Mouse (Mus musculus) forebrain, embryonic 12.5 days (tissue): ENCODE measurements at regions not wholly inside any gene's neighbourhood (a gene's known extent, or its start where the extent isn't known, plus 50 kb on each side); places are given as distances from the start of the nearest gene placed in this dataset.
A peak's percentile ranks its signal among the peaks of the same experiment; 100 is the strongest.

Experiments used
- ATAC-seq: fragments of 200-750 bp; cut with Nextera tagmentation; 2 replicates; pipeline ENCODE4 v1.8.0; 2017; ENCODE audit warnings: moderate TSS enrichment; ENCODE audit not compliant: low FRiP score
- H3K27ac ChIP-seq: fragments of 300-500 bp; sonication (generic); 2 replicates; pipeline ENCODE4 v1.5.1; 2016; ENCODE audit warnings: mild to moderate bottlenecking
- H3K27me3 ChIP-seq: fragments of 300-500 bp; sonication (generic); 2 replicates; pipeline ENCODE4 v1.6.1; 2016; ENCODE audit warnings: mild to moderate bottlenecking
- H3K36me3 ChIP-seq: fragments of 300-500 bp; sonication (generic); replicated peaks from 2 replicates; pipeline ENCODE4 v1.6.1; 2016; ENCODE audit warnings: mild to moderate bottlenecking
- H3K4me1 ChIP-seq: fragments of 300-500 bp; sonication (generic); 2 replicates; pipeline ENCODE4 v1.6.1; 2016
- H3K4me2 ChIP-seq: fragments of 300-500 bp; sonication (generic); 2 replicates; pipeline ENCODE4 v1.6.1; 2016; ENCODE audit warnings: mild to moderate bottlenecking, moderate library complexity
- H3K4me3 ChIP-seq: fragments of 300-500 bp; sonication (generic); replicated peaks from 2 replicates; pipeline ENCODE4 v1.5.1; 2016; ENCODE audit warnings: mild to moderate bottlenecking
- H3K9ac ChIP-seq: fragments of 300-500 bp; sonication (generic); 2 replicates; pipeline ENCODE4 v1.6.1; 2016; ENCODE audit warnings: mild to moderate bottlenecking
- H3K9me3 ChIP-seq: fragments of 300-500 bp; sonication (generic); 2 replicates; pipeline ENCODE4 v1.6.1; 2016
- WGBS: fragments of 180-500 bp; shearing (Covaris S2); methylation state at CpG from one replicate; pipeline ENCODE4 v1.1.7; 2016; 5-methylcytosine and 5-hydroxymethylcytosine counted together

DNA sequence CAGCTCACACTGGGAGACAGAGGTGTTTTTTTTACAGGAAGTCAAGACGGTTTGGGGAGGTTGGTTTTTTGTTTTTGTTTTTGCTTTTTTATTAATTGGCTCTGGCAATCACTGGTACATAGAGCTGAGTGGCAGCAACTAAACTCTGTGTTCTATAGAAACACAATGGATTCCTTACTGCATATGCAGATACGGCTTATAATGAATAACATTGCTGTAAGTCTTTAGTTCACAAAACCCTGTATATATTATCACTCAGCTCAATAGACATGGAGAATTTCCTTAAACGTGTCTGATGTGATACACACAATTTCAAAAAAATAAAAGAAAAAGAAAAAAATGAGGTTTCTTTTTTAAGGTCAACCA, 296.0 kb downstream of the Rps29 start:
- Histone ChIP-seq H3K27ac (no peak overlapping the region), H3K36me3 (no peaks in the 10 kb centered on the region), H3K27me3 (no peaks in the 10 kb centered on the region), H3K4me1 (no peaks in the 10 kb centered on the region), H3K4me3 (no peak overlapping the region), H3K9me3 (no peaks in the 10 kb centered on the region), H3K4me2 (no peak overlapping the region), H3K9ac (no peak overlapping the region)
- 0 out of 2 replicates have a peak, but pooled peaks have one; percentile 25 for ATAC-seq
- WGBS: 56% methylated on average over 3 of the region's 3 CpGs

DNA sequence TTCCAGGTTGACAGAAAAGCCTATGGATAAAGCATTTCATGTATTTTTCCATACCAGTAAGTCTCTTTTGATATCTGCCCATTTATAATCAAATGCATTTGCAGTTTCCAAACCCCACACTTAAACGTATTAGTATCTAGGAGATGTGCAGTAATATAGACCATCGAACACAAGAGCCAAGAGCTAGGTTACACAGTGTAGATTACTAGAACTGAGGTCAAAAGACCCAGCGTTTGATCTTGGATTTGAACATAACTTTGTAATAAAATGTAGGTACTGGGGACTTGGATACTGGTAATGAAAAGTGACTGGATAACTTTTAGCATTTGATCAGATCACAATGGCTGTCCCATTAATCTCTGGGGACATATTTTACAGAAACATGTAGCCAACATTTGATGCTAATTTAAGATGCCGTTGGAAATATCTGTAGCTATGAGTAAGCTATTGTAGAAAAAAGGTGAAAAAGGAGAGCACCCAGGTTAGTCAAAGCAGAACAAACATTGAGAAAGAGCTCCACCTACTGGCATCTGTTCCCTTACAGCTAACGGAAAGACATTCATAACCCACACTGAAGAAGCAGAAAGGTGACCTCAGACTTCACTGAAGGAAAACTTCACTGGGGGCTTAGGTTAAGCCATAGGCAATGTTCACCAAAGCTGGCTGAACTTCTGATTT, 296.5 kb downstream of the Rps29 start:
- H3K9me3 ChIP-seq: no peaks in the 10 kb centered on the region
- H3K27me3 ChIP-seq: no peaks in the 10 kb centered on the region
- WGBS: 49% methylated on average over 5 of the region's 5 CpGs
- no peak overlapping the region for H3K4me3 ChIP-seq
- H3K4me1 ChIP-seq: no peaks in the 10 kb centered on the region
- no peaks in the 10 kb centered on the region for H3K36me3 ChIP-seq
- peak; percentile 75 for ATAC-seq
- H3K4me2 ChIP-seq: no peak overlapping the region
- H3K27ac ChIP-seq: no peak overlapping the region
- H3K9ac ChIP-seq: no peak overlapping the region

DNA sequence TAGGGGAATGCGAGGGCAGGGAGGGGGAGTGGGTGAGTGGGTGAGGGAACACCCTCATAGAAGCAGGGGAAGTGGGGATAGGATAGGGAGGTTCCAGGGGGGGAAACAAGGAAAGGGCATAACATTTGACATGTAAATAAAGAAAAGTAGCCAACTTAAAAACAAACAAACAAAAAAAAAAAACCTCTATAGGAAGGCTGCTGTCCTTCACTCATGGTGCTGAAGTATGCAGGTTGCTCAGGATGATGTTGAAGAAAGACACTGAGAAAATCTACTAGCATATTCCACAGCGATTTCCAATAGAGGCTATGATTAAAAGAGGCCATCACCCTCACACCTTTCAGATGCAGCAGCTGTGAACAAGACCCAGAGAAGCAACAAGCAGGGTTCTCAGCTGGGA, 298.7 kb downstream of the Rps29 start:
- Histone ChIP-seq H3K27ac (no peak overlapping the region), H3K4me1 (no peaks in the 10 kb centered on the region), H3K27me3 (no peaks in the 10 kb centered on the region), H3K4me2 (no peak overlapping the region), H3K4me3 (no peak overlapping the region), H3K9ac (no peak overlapping the region), H3K36me3 (no peaks in the 10 kb centered on the region), H3K9me3 (no peaks in the 10 kb centered on the region)
- 69% methylated on average over 2 of the region's 2 CpGs for WGBS
- no peak for ATAC-seq

DNA sequence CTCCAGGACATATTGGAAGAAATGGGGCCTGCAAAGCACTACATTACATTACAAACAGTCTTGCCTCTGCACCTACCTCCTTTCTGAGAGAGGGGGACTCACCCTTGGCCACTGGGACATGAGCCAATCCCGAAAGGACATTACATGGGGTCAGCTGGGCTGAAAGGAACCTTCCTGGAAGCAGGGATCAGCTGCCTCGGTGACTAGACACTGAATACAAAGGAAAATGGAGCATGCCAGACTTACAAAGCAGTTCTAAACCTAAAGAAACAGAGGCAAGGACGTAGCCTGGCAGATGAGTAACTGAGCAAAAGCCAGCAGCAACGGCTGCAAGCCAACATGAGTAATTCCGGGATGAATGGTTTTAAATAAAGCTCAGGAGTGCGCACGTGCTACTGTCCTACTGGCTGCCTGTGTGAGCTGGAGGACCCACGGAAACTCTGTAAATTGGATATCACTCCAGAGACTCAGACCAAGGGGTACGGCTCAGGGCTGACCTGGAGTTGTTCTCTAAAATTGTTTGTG, 309.3 kb downstream of the Rps29 start:
- H3K9ac ChIP-seq: no peak overlapping the region
- H3K27me3 ChIP-seq: no peaks in the 10 kb centered on the region
- H3K4me2 ChIP-seq: no peak overlapping the region
- H3K27ac ChIP-seq: no peak overlapping the region
- ATAC-seq: no peak
- no peaks in the 10 kb centered on the region for H3K9me3 ChIP-seq
- no peaks in the 10 kb centered on the region for H3K4me1 ChIP-seq
- no peaks in the 10 kb centered on the region for H3K36me3 ChIP-seq
- 78% methylated on average over 9 of the region's 9 CpGs for WGBS
- H3K4me3 ChIP-seq: no peak overlapping the region

DNA sequence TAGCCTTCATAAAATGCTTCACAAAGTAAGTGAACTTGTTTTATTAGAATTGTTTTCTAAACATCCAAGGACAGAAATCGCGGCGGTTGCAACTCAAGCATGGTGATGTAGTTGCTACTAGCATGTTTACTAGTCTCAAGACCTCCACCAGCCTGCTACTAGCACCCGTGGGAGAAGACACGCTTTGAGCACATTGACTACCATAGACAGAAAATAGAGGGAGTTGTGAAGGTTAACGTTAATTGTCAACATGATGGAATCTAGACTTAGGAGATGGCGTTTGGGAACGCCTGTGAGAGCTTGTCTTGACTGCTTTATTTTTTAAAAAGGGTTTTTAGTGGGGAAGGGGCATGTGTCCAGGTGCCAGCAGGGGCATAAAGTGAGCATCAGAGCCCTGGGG, 318.2 kb downstream of the Rps29 start:
- H3K36me3 ChIP-seq: no peaks in the 10 kb centered on the region
- H3K27ac ChIP-seq: no peak overlapping the region
- no peaks in the 10 kb centered on the region for H3K27me3 ChIP-seq
- no peak overlapping the region for H3K4me2 ChIP-seq
- H3K4me1 ChIP-seq: no peaks in the 10 kb centered on the region
- no peak overlapping the region for H3K4me3 ChIP-seq
- no peak overlapping the region for H3K9ac ChIP-seq
- ATAC-seq: no peak
- WGBS: 91% methylated on average over 8 of the region's 8 CpGs
- H3K9me3 ChIP-seq: no peaks in the 10 kb centered on the region

DNA sequence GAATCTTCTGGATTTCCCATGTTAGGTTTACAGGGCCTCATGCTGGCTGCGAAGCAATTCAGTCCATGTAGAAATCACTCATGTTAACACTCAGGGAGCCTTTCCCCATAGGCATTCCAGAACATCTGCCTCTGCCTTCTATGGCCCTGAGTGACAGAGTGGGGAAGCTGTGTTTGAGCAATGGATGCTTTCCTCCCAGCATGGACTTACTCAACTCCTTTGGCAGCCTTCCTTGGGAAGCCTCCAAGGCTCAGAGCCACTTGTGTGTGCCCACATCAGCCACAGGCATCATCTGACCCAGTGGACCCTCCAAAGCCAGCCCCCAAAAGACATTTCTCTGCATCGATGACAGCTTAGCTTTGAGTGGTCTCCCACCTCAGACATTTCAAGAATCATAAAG, 318.8 kb downstream of the Rps29 start:
- Histone ChIP-seq H3K36me3 (no peaks in the 10 kb centered on the region), H3K9me3 (no peaks in the 10 kb centered on the region), H3K27me3 (no peaks in the 10 kb centered on the region), H3K9ac (no peak overlapping the region), H3K4me2 (no peak overlapping the region), H3K4me3 (no peak overlapping the region), H3K27ac (no peak overlapping the region), H3K4me1 (no peaks in the 10 kb centered on the region)
- 90% methylated on average over 2 of the region's 2 CpGs for WGBS
- no peak for ATAC-seq

DNA sequence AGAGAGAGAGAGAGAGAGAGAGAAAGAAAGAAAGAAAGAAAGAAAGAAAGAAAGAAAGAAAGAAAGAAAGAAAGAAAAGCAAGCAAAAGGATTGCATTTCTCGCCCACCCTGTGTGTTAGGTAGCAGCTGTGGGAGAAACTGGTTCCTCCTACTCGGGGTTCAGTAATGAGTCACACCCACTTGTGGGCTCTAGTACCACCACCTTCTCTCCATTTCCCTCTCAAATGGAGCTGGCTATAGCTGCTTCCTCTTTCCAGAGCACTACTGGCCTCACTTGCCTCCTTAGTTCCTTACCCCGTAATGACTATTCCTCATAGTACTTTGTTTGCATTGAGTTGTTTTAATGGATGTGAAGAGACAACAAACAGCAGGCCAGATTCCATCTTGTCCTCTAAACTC, 323.0 kb downstream of the Rps29 start:
- no peaks in the 10 kb centered on the region for H3K4me1 ChIP-seq
- H3K36me3 ChIP-seq: no peaks in the 10 kb centered on the region
- H3K4me3 ChIP-seq: no peak overlapping the region
- no peaks in the 10 kb centered on the region for H3K9me3 ChIP-seq
- WGBS: 94% methylated on average over 3 of the region's 3 CpGs
- H3K27me3 ChIP-seq: no peaks in the 10 kb centered on the region
- H3K4me2 ChIP-seq: no peak overlapping the region
- H3K9ac ChIP-seq: no peak overlapping the region
- H3K27ac ChIP-seq: no peak overlapping the region
- no peak for ATAC-seq

DNA sequence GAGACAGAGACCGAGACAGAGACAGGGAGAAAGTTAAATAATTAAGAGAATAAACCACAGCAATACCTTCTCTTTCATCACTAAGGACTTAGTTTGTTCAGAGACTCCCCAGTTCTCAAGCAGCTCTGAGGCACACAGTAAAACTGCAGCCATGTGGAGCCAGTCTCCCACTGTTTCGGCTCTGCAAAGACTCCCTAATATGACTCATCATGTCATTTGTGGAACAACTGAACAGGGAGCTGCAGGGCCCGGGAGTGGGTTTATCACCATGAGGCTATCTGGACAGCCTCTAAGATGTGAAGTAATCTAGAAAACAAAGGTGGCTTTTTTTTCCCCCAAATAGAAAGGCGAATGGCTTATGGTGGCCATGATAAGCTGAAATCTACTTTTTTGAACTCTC, 325.1 kb downstream of the Rps29 start:
- no peaks in the 10 kb centered on the region for H3K36me3 ChIP-seq
- WGBS: 82% methylated on average over 4 of the region's 4 CpGs
- H3K4me1 ChIP-seq: no peaks in the 10 kb centered on the region
- no peak overlapping the region for H3K4me2 ChIP-seq
- no peak overlapping the region for H3K27ac ChIP-seq
- H3K4me3 ChIP-seq: no peak overlapping the region
- H3K27me3 ChIP-seq: no peaks in the 10 kb centered on the region
- no peak overlapping the region for H3K9ac ChIP-seq
- ATAC-seq: no peak
- H3K9me3 ChIP-seq: no peaks in the 10 kb centered on the region

DNA sequence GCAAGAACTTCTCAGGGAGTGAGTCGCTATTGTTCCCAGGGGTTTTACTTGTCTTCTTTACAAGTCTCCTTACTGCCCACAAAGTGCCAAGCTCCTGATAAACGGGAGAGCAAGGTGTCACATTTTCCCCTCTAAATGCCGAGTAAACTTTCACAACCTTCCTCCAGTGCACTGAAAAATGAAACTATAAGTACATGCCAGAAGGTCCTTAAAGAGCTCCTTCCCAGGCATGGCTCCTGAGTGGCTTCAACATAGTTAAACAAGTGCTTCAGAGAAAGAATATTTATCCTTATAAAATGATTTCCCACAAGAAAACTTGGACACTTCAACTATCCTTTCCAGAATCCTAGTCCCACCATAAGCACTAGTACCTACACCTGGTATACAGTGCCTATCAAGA, 329.6 kb downstream of the Rps29 start:
- H3K4me3 ChIP-seq: no peak overlapping the region
- no peaks in the 10 kb centered on the region for H3K9me3 ChIP-seq
- H3K36me3 ChIP-seq: no peaks in the 10 kb centered on the region
- no peak overlapping the region for H3K4me2 ChIP-seq
- 84% methylated on average over 3 of the region's 3 CpGs for WGBS
- no peaks in the 10 kb centered on the region for H3K27me3 ChIP-seq
- no peak overlapping the region for H3K9ac ChIP-seq
- H3K4me1 ChIP-seq: no peaks in the 10 kb centered on the region
- no peak for ATAC-seq
- no peak overlapping the region for H3K27ac ChIP-seq

DNA sequence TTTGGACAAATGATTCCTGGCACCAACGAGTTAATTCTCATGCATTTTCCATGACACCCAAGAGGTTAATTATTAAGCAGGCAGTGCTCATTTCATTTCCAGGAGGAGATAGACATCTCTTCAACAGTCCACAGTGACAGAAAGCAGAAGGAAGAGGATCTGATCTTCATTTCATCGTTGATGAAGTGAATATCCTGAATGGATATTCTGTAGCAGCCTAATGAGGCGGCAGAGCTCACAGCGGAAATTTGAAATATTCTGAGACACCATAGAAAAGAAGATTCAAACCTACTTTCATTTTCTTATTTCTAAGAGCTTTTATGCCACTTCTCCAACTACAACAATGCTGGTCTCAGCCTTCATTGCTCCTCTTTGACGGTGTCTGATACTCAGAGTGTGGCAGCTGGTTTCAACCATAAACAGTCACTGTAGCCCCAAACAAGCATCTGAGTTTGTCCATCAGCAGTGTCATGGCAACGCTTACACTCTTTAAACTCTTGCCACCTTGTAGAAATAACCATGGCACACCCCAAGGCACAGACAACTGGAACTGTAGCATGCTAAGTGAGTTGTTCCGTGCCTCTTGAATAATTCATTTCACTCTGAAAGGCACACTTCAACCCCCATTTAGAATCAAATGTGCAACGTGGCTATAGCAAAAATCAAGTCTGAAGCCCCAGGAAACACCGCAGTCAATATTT, 331.3 kb downstream of the Rps29 start:
- H3K4me1 ChIP-seq: no peaks in the 10 kb centered on the region
- H3K36me3 ChIP-seq: no peaks in the 10 kb centered on the region
- ATAC-seq: no peak
- whole genome bisulfite sequencing: 69% methylated on average over 9 of the region's 9 CpGs
- H3K27ac ChIP-seq: no peak overlapping the region
- H3K27me3 ChIP-seq: no peaks in the 10 kb centered on the region
- H3K9me3 ChIP-seq: no peaks in the 10 kb centered on the region
- H3K9ac ChIP-seq: no peak overlapping the region
- H3K4me3 ChIP-seq: no peak overlapping the region
- H3K4me2 ChIP-seq: no peak overlapping the region

DNA sequence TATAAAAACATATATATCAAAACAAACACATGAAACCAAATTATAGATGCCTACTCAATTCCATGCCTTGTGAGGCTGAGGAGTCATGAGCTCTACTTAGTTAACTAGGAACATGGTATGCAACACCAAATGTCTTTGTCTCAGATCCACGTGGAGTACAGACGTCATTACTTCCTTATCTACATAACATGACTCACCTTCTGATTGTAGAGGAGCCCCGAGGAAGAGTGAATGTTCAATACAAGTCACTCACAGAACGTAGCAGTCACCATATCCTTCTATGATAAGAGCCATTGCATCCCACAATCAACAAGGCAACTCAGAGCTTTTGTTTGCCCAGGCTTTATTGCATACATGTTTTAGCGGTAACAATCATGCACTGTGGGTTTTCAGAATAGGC, 364.6 kb downstream of the Rps29 start:
- Histone ChIP-seq H3K4me2 (no peak overlapping the region), H3K36me3 (no peaks in the 10 kb centered on the region), H3K27ac (no peak overlapping the region), H3K9ac (no peak overlapping the region), H3K4me1 (no peaks in the 10 kb centered on the region), H3K27me3 (no peaks in the 10 kb centered on the region), H3K9me3 (no peaks in the 10 kb centered on the region), H3K4me3 (no peak overlapping the region)
- no peak for ATAC-seq
- 90% methylated on average over 5 of the region's 5 CpGs for WGBS

DNA sequence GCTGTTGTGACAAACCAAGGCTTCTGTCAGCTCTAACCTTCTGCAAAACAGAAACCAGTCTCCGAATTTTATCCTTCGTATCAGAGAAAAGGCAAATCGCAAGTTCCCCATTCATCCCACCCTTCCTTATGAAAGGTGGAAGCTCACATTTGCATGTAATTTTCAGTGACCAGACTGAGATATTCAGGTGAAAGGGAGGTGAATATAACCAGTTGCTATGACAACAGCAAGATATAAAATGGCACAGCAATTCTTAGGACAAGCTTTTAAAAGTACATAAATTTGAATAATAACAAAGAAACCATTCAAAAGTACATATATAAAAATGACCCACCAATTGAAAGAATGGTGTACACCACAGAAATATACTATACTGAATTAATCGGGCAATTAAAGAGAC, 375.4 kb downstream of the Rps29 start:
- H3K9ac ChIP-seq: no peak overlapping the region
- H3K27me3 ChIP-seq: no peaks in the 10 kb centered on the region
- no peak overlapping the region for H3K4me2 ChIP-seq
- no peaks in the 10 kb centered on the region for H3K36me3 ChIP-seq
- 92% methylated on average over 4 of the region's 4 CpGs for WGBS
- H3K4me1 ChIP-seq: no peaks in the 10 kb centered on the region
- H3K9me3 ChIP-seq: no peaks in the 10 kb centered on the region
- ATAC-seq: no peak
- H3K27ac ChIP-seq: no peak overlapping the region
- H3K4me3 ChIP-seq: no peak overlapping the region

DNA sequence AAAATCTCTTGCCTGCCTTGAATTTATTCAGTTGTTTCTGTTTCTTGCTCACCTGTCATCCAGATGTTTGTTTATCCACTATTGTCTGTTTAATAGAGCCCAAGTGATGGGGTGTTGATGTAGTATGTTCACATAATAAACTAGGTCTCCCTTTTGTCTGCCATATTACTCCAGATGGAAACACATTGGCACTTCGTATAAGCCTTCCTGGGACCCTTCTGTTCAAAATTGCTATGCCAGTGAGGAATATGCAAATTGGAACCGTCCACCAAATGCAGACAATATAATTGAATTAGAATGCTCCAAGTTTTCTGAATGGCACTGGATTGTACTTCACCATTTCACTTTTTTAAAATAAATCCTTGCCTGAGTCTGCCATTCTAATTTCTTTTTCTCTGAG, 383.5 kb downstream of the Rps29 start:
- no peak overlapping the region for H3K4me2 ChIP-seq
- no peaks in the 10 kb centered on the region for H3K4me1 ChIP-seq
- no peak overlapping the region for H3K27ac ChIP-seq
- no peak overlapping the region for H3K4me3 ChIP-seq
- no peak for ATAC-seq
- no peaks in the 10 kb centered on the region for H3K9me3 ChIP-seq
- H3K27me3 ChIP-seq: no peaks in the 10 kb centered on the region
- 55% methylated on average over 2 of the region's 2 CpGs for WGBS
- H3K36me3 ChIP-seq: no peaks in the 10 kb centered on the region
- H3K9ac ChIP-seq: no peak overlapping the region
